ENCODE assay signal across 1 mouse cellular context in the genomic region with DNA sequence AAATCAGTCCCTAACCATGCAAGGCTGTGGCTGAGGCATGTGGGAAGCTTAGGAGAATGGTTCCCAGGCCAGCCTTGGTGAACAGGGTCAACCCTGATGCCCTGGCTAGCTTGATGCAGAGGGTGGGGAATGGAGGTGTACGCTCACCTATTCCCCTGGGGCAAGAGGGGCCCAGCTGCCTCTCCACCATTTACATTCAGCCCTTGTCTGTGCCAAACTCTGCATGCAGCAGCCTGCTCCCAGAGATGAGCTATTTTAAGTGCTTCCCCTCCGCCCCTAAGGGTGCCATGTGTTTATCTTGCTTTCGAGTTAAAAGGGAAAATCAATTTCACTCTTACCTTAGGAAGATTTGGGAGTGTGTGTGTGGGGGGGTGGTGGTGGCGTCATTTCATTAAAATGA.
TF ChIP-seq lines count a peak whose summit lies in the region.

No protein-coding gene starts in this region.

TF ChIP-seq in CH12.LX, 34 proteins besides CTCF, POLR2A, EP300 and RAD21 (continued from another document):
- TF ChIP-seq RCOR1 (conservative IDR thresholded peaks at IDR 0.05; ENCODE audit: low read depth, low read length), result no peak
- no peak for TF ChIP-seq JUND (conservative IDR thresholded peaks at IDR 0.05; ENCODE audit: low read depth, low read length)
- TF ChIP-seq ZMIZ1 (IDR thresholded peaks at IDR 0.05; ENCODE audit: low read depth, low read length), result 0 out of 2 replicates have a peak, but pooled peaks have one; percentile 34
- TF ChIP-seq ZNF384 (IDR thresholded peaks at IDR 0.05; ENCODE audit: low read depth, low read length), result no peak
- TF ChIP-seq MXI1 (IDR thresholded peaks at IDR 0.05; ENCODE audit: low read depth, low read length), result no peak; the same call in 1 of the 2 replicates
- peak; percentile 85 for TF ChIP-seq CHD1 (IDR thresholded peaks at IDR 0.05; ENCODE audit: low read depth, low read length)
